Mouse (Mus musculus) olfactory bulb, adult 2 months (tissue): ENCODE results near the gene Ttll5. TPM values are rescaled to one million over a fixed set of nuclear protein-coding genes. Genes with fewer than 3 reads are reported as not detected.

Experiments used
- H3K27ac ChIP-seq: fragments of 200-500 bp; 2 replicates; pipeline ENCODE4 v1.5.1; 2012; ENCODE audit warnings: low read depth, low read length; ENCODE audit not compliant: insufficient read depth
- H3K4me1 ChIP-seq: fragments of 200-500 bp; 2 replicates; pipeline ENCODE4 v1.6.1; 2012; ENCODE audit warnings: low read length; ENCODE audit not compliant: control insufficient read depth, insufficient read depth
- H3K4me3 ChIP-seq: fragments of 200-500 bp; 2 replicates; pipeline ENCODE4 v1.5.1; 2012; ENCODE audit warnings: mild to moderate bottlenecking, low read depth, low read length, moderate library complexity; ENCODE audit not compliant: insufficient read depth
- CTCF ChIP-seq: fragments of 200-500 bp; IDR thresholded peaks from 2 replicates; pipeline ENCODE4 v1.5.1; 2012; ENCODE audit warnings: low read depth, mild to moderate bottlenecking, low read length, moderate library complexity; ENCODE audit not compliant: insufficient read depth
- POLR2A ChIP-seq: fragments of 200-500 bp; IDR thresholded peaks from 2 replicates; pipeline ENCODE4 v1.6.1; 2012; ENCODE audit warnings: mild to moderate bottlenecking, low read depth, low read length, moderate library complexity; ENCODE audit not compliant: insufficient read depth
- WGBS: fragments of 180-500 bp; shearing (Covaris S2); methylation state at CpG from one replicate; pipeline ENCODE4 v1.1.7; 2018; 5-methylcytosine and 5-hydroxymethylcytosine counted together
- polyA plus RNA-seq: library from polyadenylated mRNA; stranded (reverse); fragments of >200 nt; gene quantifications from 2 replicates; pipeline ENCODE4 v1.2.4, GENCODE M21; 2012; ENCODE audit warnings: low replicate concordance; ENCODE audit not compliant: missing spikeins, insufficient read depth, insufficient read length

Gene Ttll5
- polyA plus RNA-seq, 1 experiment, result not detected

- TF ChIP-seq CTCF (no peak), POLR2A (no peak)
- WGBS, result 48% methylated on average over 3 of the region's 3 CpGs
- H3K27ac ChIP-seq, result no peak overlapping the region
- no peak overlapping the region for H3K4me3 ChIP-seq
- peaks cover 3% of the 10 kb centered on the region; the same call in 1 of the 2 replicates for H3K4me1 ChIP-seq
Observed at GRCm38 (mm10) chr12:85830691-85831090, 6.2 kb downstream of the Ttll5 start.

- TF ChIP-seq POLR2A (no peak), CTCF (no peak)
- no peak overlapping the region for H3K27ac ChIP-seq
Observed at GRCm38 (mm10) chr12:85834543-85834942, 10.1 kb downstream of the Ttll5 start.

GRCm38 (mm10) chr12:85837765-85838164 is 13.3 kb downstream of the Ttll5 start:
- Histone ChIP-seq H3K27ac (no peak overlapping the region), H3K4me3 (no peak overlapping the region), H3K4me1 (no peaks in the 10 kb centered on the region)
- TF ChIP-seq CTCF, result no peak
- TF ChIP-seq POLR2A, result no peak
- 83% methylated on average over 2 of the region's 2 CpGs for WGBS

More at GRCm38 (mm10) chr12:85834543-85834942, 10.1 kb downstream of the Ttll5 start:
- no peaks in the 10 kb centered on the region for H3K4me1 ChIP-seq
- no peak overlapping the region for H3K4me3 ChIP-seq
- 89% methylated on average over 2 of the region's 2 CpGs for WGBS

- TF ChIP-seq CTCF, result no peak
- TF ChIP-seq POLR2A, result no peak
- no peaks in the 10 kb centered on the region for H3K4me1 ChIP-seq
Observed at GRCm38 (mm10) chr12:85839371-85840000, 15.0 kb downstream of the Ttll5 start.

GRCm38 (mm10) chr12:85848164-85848958 is 23.9 kb downstream of the Ttll5 start:
- H3K27ac ChIP-seq, result no peak overlapping the region
- H3K4me1 ChIP-seq, result no peaks in the 10 kb centered on the region
- H3K4me3 ChIP-seq, result no peak overlapping the region
- TF ChIP-seq POLR2A, result no peak
- no peak for TF ChIP-seq CTCF
- WGBS, result 78% methylated on average over 7 of the region's 7 CpGs

More at GRCm38 (mm10) chr12:85839371-85840000, 15.0 kb downstream of the Ttll5 start:
- 88% methylated on average over 12 of the region's 12 CpGs for WGBS
- no peak overlapping the region for H3K4me3 ChIP-seq
- H3K27ac ChIP-seq, result no peak overlapping the region

GRCm38 (mm10) chr12:85850661-85851060 is 26.2 kb downstream of the Ttll5 start:
- no peak overlapping the region for H3K4me3 ChIP-seq
- TF ChIP-seq CTCF, result no peak
- WGBS, result 91% methylated on average over 8 of the region's 8 CpGs
- no peak overlapping the region for H3K27ac ChIP-seq
- no peaks in the 10 kb centered on the region for H3K4me1 ChIP-seq

DNA sequence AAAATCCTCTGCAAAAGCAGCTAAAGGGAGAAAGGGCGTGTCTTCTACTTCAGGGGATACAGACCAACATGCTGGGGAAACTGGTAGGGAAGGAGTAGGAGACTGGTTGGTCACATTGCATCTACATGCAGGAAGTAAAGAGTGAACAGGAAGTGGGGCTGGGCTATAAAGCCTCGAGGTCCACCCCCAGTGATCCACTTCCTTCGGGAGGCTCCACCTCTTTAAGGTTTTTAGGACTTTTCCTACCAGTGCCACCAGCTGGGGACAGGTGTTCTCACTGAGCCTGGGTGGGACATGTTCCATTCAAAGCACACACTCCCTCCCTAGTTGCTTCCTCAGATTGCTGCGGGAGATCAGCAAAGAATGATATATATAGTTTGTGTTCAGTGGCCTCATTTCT is 29.4 kb downstream of the Ttll5 start:
- WGBS, result 78% methylated on average over 4 of the region's 4 CpGs
- H3K4me3 ChIP-seq, result no peak overlapping the region
- H3K27ac ChIP-seq, result no peak overlapping the region
- no peaks in the 10 kb centered on the region for H3K4me1 ChIP-seq
- TF ChIP-seq POLR2A (no peak), CTCF (no peak)

DNA sequence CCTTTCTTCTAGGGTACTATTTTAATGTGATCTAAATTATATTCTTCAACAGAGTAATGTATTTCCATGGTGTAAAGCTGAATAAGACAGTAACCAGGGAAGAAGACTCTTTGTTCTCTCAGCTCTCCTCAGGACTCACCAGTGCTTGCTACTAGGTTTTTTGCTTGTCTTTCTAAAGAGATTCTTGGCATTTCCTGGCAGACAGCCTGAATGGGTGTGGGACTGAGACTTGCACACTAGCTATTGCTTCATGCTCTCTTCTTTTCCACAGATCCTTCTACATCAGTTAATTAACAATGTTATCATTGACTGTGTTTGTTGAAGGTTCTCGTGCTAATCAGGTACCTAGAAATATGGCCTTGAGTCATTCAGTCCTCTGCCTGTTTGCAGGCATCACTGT is 29.8 kb downstream of the Ttll5 start:
- H3K4me1 ChIP-seq, result no peaks in the 10 kb centered on the region
- H3K27ac ChIP-seq, result no peak overlapping the region
- no peak for TF ChIP-seq CTCF
- no peak for TF ChIP-seq POLR2A
- 49% methylated on average over 1 of the region's 1 CpGs for WGBS
- H3K4me3 ChIP-seq, result no peak overlapping the region

DNA sequence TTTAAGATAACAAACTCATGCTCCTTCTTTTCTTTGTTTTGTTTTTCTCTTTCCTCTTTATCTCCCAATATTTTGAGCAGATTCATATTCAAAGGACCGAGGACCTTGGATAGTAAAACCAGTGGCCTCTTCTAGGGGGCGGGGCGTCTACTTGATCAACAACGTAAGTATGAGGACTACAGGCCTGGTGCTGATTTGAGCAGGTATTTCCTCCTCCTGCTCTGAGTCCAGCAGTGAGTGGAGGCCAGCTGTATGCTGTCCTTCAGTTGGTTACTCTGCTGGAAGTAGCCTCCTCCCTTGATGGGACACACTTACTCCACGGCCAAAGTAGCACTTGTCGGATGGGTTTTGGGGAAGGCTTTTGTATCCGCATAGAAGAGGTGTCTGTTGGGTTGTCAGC is 32.8 kb downstream of the Ttll5 start:
- H3K27ac ChIP-seq, result no peak overlapping the region
- 93% methylated on average over 7 of the region's 7 CpGs for WGBS
- no peak overlapping the region for H3K4me3 ChIP-seq
- H3K4me1 ChIP-seq, result no peaks in the 10 kb centered on the region
- TF ChIP-seq CTCF (no peak), POLR2A (no peak)
